Mouse (Mus musculus) heart, adult 9 months (tissue): ENCODE results near the gene Flt3l.
"Not testable (repeated sequence)": the region's sequence is repeated elsewhere in the genome, so short reads cannot be mapped to it uniquely, and the experiment has no call there.

ENCODE experiments used
- DNase-seq, 2 experiments: peaks; one replicate each; pipeline ENCODE4 v3.0.0; 2022; ENCODE audit warnings: low spot score in 2 of 2

Flt3l gene

GRCm38 (mm10) chr7:45141914-45142313 lies 5.7 kb upstream of the Flt3l start:
- no peak for DNase-seq

GRCm38 (mm10) chr7:45141319-45141718 lies 5.1 kb upstream of the Flt3l start:
- no peak for DNase-seq

- DNase-seq, result no peak
Measured at GRCm38 (mm10) chr7:45139904-45140723, 3.9 kb upstream of the Flt3l start.

GRCm38 (mm10) chr7:45138403-45138802 lies 2.2 kb upstream of the Flt3l start:
- DNase-seq, result no peak

GRCm38 (mm10) chr7:45137171-45138006 lies 1.2 kb upstream of the Flt3l start:
- no peak for DNase-seq

GRCm38 (mm10) chr7:45135370-45135769 lies 862 bp downstream of the Flt3l start:
- no peak for DNase-seq

GRCm38 (mm10) chr7:45134544-45135026 lies 1.6 kb downstream of the Flt3l start:
- DNase-seq, result no peak

- no peak for DNase-seq
Measured at GRCm38 (mm10) chr7:45133446-45134159, 2.6 kb downstream of the Flt3l start.

- DNase-seq, result no peak
Measured at GRCm38 (mm10) chr7:45131850-45132249, 4.4 kb downstream of the Flt3l start.

GRCm38 (mm10) chr7:45129776-45130512 lies 6.3 kb downstream of the Flt3l start:
- DNase-seq, result no peak

- peak in 1 of 2 experiments; percentile 60 for DNase-seq
Measured at GRCm38 (mm10) chr7:45129318-45129717, 6.9 kb downstream of the Flt3l start.

- DNase-seq, result peak; percentile 100
Measured at GRCm38 (mm10) chr7:45128624-45129246, 7.5 kb downstream of the Flt3l start, which contains the start of gene Rpl13a. Gene Rpl13a (minus strand): TSS chr7:45128761.

- DNase-seq, result no peak
Measured at GRCm38 (mm10) chr7:45127700-45128224, 8.5 kb downstream of the Flt3l start.

- DNase-seq, result no peak
Measured at GRCm38 (mm10) chr7:45126844-45127699, 9.2 kb downstream of the Flt3l start.

GRCm38 (mm10) chr7:45126147-45126843 lies 9.9 kb downstream of the Flt3l start:
- DNase-seq, result no peak

- not testable (repeated sequence) for DNase-seq
Measured at GRCm38 (mm10) chr7:45125649-45126048, 10.6 kb downstream of the Flt3l start.

- DNase-seq, result no peak
Measured at GRCm38 (mm10) chr7:45125144-45125600, 11.1 kb downstream of the Flt3l start.

- peak; percentile 99 for DNase-seq
Measured at GRCm38 (mm10) chr7:45124224-45125143, 11.7 kb downstream of the Flt3l start, which contains the start of gene Rps11. Gene Rps11 (minus strand): TSS chr7:45124439.
